Mouse (Mus musculus) liver, embryonic 14.5 days (tissue): Measurements from ENCODE around the gene Cldnd1.

Experiments used
- CTCF ChIP-seq: IDR thresholded peaks from 2 replicates; pipeline ENCODE4 v1.5.1; 2016; ENCODE audit warnings: antibody characterized with exemption, low read depth, control low read depth
- EP300 ChIP-seq: IDR thresholded peaks from 2 replicates; pipeline ENCODE4 v1.6.1; 2016; ENCODE audit warnings: antibody characterized with exemption, low read depth

DNA sequence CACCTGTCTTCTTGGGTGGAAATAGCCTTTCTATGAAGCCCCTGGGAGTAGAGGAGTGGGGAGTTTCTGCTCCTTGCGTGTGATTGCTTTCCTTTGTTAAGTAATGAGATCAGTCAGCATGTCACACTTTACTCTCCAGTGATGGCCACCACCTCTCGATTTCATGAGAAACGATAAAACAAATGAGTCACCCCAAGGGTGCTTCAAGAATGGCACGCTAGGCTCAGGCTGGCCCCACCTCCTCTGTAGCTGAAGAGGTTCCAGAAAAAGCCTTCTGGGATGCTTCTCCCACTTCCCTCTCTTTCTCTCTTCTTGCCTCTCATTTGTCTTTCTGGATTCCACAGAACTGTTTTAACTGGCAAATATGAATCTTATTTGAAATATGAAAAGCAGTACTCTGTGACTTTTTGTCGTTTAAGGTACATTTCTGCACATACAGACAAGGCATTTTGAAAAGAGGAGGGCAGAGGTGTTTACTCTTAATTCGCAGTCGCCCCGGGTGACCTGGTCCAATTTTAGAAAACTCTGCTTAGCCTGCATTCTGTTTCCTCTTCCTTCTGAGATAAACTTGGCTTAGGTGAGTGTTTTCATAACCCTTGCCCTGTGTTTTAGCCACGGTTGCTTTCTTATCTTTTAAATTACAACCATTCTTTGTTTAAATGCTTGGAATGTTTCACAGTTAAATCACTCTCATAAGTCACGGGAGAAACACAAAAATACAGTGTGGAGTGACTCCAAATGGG, 24.2 kb upstream of the Cldnd1 start:
- TF ChIP-seq CTCF: no peak
- TF ChIP-seq EP300: no peak
